Mouse (Mus musculus) lung, embryonic 14.5 days (tissue): ENCODE measurements around the gene Bin2. TPM values are rescaled to one million over a fixed set of nuclear protein-coding genes. Genes with fewer than 3 reads are reported as not detected.
A peak's percentile ranks its signal among the peaks of the same experiment; 100 is the strongest.

Experiments used
- ATAC-seq: fragments of 200-750 bp; cut with Nextera tagmentation; 2 replicates; pipeline ENCODE4 v1.8.0; 2017; ENCODE audit warnings: mild to moderate bottlenecking, moderate TSS enrichment, moderate library complexity; ENCODE audit not compliant: insufficient read depth
- DNase-seq: peaks from one replicate; pipeline ENCODE4 v3.0.0-alpha.2; 2015
- H3K27ac ChIP-seq: fragments of 300-500 bp; sonication (generic); 2 replicates; pipeline ENCODE4 v1.5.1; 2014; ENCODE audit warnings: low read depth, mild to moderate bottlenecking, moderate library complexity
- H3K27me3 ChIP-seq: fragments of 300-500 bp; sonication (generic); 2 replicates; pipeline ENCODE4 v1.6.1; 2014; ENCODE audit warnings: low read length, control low read depth; ENCODE audit not compliant: insufficient read depth
- H3K36me3 ChIP-seq: fragments of 300-500 bp; sonication (generic); 2 replicates; pipeline ENCODE4 v1.6.1; 2014; ENCODE audit warnings: control low read depth; ENCODE audit not compliant: insufficient read depth
- H3K4me1 ChIP-seq: fragments of 300-500 bp; sonication (generic); 2 replicates; pipeline ENCODE4 v1.6.1; 2014; ENCODE audit warnings: antibody characterized with exemption, control low read depth; ENCODE audit not compliant: insufficient read depth
- H3K4me2 ChIP-seq: fragments of 300-500 bp; sonication (generic); 2 replicates; pipeline ENCODE4 v1.6.1; 2014; ENCODE audit warnings: mild to moderate bottlenecking
- H3K4me3 ChIP-seq: fragments of 300-500 bp; sonication (generic); 2 replicates; pipeline ENCODE4 v1.5.1; 2014; ENCODE audit warnings: low read depth, low read length
- H3K9ac ChIP-seq: fragments of 300-500 bp; sonication (generic); 2 replicates; pipeline ENCODE4 v1.6.1; 2014
- H3K9me3 ChIP-seq: fragments of 300-500 bp; sonication (generic); 2 replicates; pipeline ENCODE4 v1.6.1; 2016; ENCODE audit warnings: low read depth, low read length, control low read depth
- CTCF ChIP-seq: IDR thresholded peaks from 2 replicates; pipeline ENCODE4 v1.5.1; 2016; ENCODE audit warnings: antibody characterized with exemption, low read depth
- WGBS: fragments of 180-500 bp; shearing (Covaris S2); extraction: QIAGEN DNeasy Blood & Tissue Kit; methylation state at CpG from one replicate; pipeline ENCODE4 v1.1.7; 2014; 5-methylcytosine and 5-hydroxymethylcytosine counted together
- polyA plus RNA-seq: library from polyadenylated mRNA; unstranded; fragments of >200 nt; fragmentation: Nextera tagmentation; extraction: Ambion mirVana; gene quantifications from 2 replicates; pipeline ENCODE4 v1.2.1, GENCODE M21; 2014

Gene Bin2
- polyA plus RNA-seq, 1 experiment from 2014 or later = 4.8 TPM

DNA sequence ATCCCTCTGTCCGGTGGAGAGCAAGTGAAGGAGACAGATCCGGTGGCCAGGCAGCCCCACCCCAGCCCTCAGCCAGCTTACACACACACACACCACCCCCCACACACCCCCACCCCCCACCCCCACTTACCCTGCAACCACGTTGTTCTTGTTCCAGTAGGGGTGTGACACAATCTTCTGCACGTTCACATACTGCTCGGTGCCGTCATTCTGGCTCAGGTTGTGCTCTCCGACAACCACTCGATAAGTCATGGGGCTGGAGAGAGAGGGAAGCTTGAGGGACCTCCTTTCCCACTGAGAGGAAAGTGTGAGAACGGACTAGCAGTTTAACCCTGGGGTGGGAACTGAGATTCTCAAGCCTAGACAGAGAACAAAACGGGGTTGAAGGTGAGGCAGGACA lies 15.1 kb upstream of the Bin2 start:
- WGBS = 39% methylated on average over 10 of the region's 10 CpGs
- Histone ChIP-seq H3K4me1 (no peaks in the 10 kb centered on the region), H3K4me2 (no peak overlapping the region), H3K36me3 (no peaks in the 10 kb centered on the region), H3K27ac (no peak overlapping the region), H3K27me3 (no peaks in the 10 kb centered on the region; the same call in 1 of the 2 replicates), H3K9me3 (no peaks in the 10 kb centered on the region), H3K4me3 (no peak overlapping the region), H3K9ac (no peak overlapping the region)
- DNase-seq = no peak
- TF ChIP-seq CTCF = no peak
- ATAC-seq = no peak

DNA sequence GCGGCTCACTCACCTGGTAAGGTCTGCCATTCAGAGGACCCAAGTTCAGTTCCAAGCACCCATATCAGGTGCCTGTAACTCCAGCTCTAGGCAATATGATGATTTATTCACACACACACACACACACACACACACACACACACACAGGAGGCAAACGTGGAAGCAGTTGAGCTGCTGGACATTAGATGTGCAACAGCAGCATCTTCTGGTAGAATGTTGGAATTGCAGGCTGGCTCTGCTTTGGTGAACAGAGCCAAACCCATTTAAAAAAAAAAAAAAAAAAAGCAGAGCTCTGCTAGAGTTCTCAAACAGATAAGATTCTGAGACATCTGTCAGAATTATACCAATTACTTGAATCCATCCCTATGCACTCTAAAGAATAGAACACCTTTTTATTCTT lies 13.7 kb upstream of the Bin2 start:
- WGBS = 46% methylated on average over 2 of the region's 2 CpGs
- ATAC-seq (peak; percentile 57), DNase-seq (peak; percentile 96)
- H3K4me2 ChIP-seq = no peak overlapping the region
- no peaks in the 10 kb centered on the region for H3K9me3 ChIP-seq
- TF ChIP-seq CTCF = peak; percentile 95
- H3K4me3 ChIP-seq = no peak overlapping the region
- no peak overlapping the region for H3K27ac ChIP-seq
- H3K36me3 ChIP-seq = no peaks in the 10 kb centered on the region
- H3K9ac ChIP-seq = no peak overlapping the region
- H3K27me3 ChIP-seq = no peaks in the 10 kb centered on the region; the same call in 1 of the 2 replicates
- no peaks in the 10 kb centered on the region for H3K4me1 ChIP-seq

DNA sequence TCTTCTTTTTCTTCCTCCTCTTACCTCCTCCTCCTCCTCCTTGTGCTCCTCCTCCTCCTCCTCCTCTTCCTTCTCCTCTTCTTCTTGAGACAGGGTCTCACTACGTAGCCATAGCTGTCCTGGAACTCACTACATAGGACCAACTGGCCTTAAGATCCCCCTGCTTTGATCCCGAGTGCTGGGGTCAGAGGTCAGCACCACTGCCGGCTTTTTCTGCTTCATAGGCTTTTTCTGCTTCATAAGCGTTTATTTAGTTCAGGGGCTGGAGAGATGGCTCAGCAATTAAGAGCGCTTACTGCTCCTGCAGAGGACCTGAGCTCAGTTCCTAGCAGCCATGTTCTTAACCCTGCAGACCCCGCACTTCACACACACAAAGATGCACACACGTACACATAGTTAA lies 12.4 kb upstream of the Bin2 start:
- Histone ChIP-seq H3K4me3 (no peak overlapping the region), H3K4me1 (no peaks in the 10 kb centered on the region), H3K4me2 (no peak overlapping the region), H3K27ac (no peak overlapping the region), H3K9me3 (no peaks in the 10 kb centered on the region), H3K9ac (no peak overlapping the region), H3K36me3 (no peaks in the 10 kb centered on the region), H3K27me3 (no peaks in the 10 kb centered on the region; the same call in 1 of the 2 replicates)
- ATAC-seq (no peak), DNase-seq (peak; percentile 14)
- TF ChIP-seq CTCF = no peak
- WGBS = 36% methylated on average over 7 of the region's 7 CpGs

DNA sequence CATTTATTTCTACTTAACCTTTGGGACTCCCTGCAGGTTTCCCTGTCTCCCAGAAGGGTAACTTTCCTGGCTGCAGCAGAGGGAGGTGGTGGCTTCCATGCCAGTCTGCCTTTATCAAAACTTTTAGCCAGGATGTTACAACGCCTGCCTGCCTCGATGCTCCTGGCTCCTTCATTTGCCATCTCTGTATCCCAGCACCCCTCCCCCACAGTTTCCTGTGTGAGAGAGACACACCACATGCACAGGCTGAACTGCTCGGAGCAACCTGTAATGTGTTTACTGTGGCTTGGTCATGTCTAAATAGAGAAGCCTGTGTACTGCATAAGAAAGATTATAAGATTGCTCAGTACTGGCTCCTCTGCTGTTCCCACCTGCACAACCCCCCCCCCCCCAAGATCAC lies 11.0 kb upstream of the Bin2 start:
- no peak for TF ChIP-seq CTCF
- DNase-seq (no peak), ATAC-seq (no peak)
- no peak overlapping the region for H3K4me2 ChIP-seq
- no peaks in the 10 kb centered on the region for H3K4me1 ChIP-seq
- no peak overlapping the region for H3K4me3 ChIP-seq
- WGBS = 39% methylated on average over 3 of the region's 3 CpGs
- no peaks in the 10 kb centered on the region for H3K36me3 ChIP-seq
- no peak overlapping the region for H3K9ac ChIP-seq
- H3K9me3 ChIP-seq = no peaks in the 10 kb centered on the region
- H3K27me3 ChIP-seq = no peaks in the 10 kb centered on the region; the same call in 1 of the 2 replicates
- H3K27ac ChIP-seq = no peak overlapping the region

DNA sequence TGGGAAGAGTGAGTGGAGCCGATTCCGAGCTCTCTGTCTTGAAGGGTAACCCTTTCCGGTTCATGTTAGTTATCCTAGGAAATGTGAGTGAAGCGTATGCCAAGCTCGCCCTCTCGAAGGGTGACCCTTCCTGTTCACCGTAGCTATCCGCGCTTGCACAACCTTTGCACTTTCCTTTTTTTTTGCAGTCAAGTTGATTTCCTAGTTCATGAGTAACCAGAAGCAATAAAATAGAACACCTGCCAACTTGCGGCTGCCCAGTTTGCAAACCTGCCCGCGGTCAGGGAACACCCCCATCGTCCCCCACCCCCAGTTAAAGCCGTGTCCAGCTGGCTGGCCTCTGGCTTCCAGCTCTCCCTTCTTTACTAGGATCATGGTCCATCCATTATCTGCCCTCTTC lies 9.7 kb upstream of the Bin2 start:
- no peak overlapping the region for H3K27ac ChIP-seq

DNA sequence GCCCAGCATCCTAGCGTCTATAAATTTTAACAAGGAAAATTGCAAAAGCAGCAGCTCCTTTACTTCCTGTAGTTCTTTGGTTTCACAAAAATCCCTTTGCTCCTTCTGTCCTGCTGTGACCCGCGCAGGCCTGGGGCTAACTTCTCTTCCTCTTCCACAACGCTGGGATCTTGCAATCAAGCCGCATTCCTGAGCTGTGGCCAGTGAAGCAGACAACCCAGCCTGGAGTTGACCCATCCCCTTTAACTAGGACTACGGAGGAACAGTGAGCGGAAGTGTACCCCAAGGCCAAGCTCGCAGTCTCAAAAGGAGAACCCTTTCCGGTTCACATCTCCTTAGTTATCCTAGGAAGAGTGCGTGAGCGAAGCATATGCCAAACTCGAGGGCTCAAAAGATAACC lies 9.2 kb upstream of the Bin2 start:
- Histone ChIP-seq H3K9ac (no peak overlapping the region), H3K9me3 (no peaks in the 10 kb centered on the region), H3K27me3 (no peaks in the 10 kb centered on the region), H3K36me3 (no peaks in the 10 kb centered on the region), H3K27ac (no peak overlapping the region), H3K4me2 (no peak overlapping the region), H3K4me3 (no peak overlapping the region), H3K4me1 (no peaks in the 10 kb centered on the region)
- WGBS = 81% methylated on average over 12 of the region's 12 CpGs
- no peak for TF ChIP-seq CTCF
- ATAC-seq (no peak), DNase-seq (no peak)

More for the DNA sequence above, 9.7 kb upstream of the Bin2 start:
- no peaks in the 10 kb centered on the region for H3K36me3 ChIP-seq
- no peak for ATAC-seq
- H3K9ac ChIP-seq = no peak overlapping the region
- H3K4me3 ChIP-seq = no peak overlapping the region
- DNase-seq = no peak
- no peak overlapping the region for H3K4me2 ChIP-seq
- H3K9me3 ChIP-seq = no peaks in the 10 kb centered on the region
- H3K27me3 ChIP-seq = no peaks in the 10 kb centered on the region
- TF ChIP-seq CTCF = no peak
- 75% methylated on average over 14 of the region's 14 CpGs for WGBS
- H3K4me1 ChIP-seq = no peaks in the 10 kb centered on the region

DNA sequence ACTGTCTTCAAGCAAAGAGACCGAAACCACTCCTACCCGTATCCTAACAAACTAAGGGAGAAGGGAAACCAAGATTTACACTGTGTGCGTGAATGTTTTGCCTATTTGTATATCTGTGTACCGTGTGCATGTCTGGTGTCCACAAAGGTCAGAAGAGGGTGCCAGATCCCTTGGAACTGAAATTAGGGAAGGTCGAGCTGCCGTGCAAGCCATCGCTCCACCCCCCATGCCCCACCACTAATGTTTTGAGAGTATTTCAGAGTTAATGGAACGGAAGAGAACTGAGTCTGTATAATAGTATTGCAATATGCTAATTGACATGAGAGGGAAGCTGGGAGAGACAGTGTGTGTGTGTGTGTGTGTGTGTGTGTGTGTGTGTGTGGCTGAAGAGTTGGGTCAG lies 8.3 kb upstream of the Bin2 start:
- TF ChIP-seq CTCF = no peak
- H3K27me3 ChIP-seq = no peaks in the 10 kb centered on the region
- DNase-seq (no peak), ATAC-seq (no peak)
- H3K4me1 ChIP-seq = no peaks in the 10 kb centered on the region
- no peak overlapping the region for H3K27ac ChIP-seq
- H3K4me2 ChIP-seq = no peak overlapping the region
- WGBS = 87% methylated on average over 8 of the region's 8 CpGs
- H3K36me3 ChIP-seq = no peaks in the 10 kb centered on the region
- H3K9me3 ChIP-seq = no peaks in the 10 kb centered on the region
- H3K9ac ChIP-seq = no peak overlapping the region
- H3K4me3 ChIP-seq = no peak overlapping the region

DNA sequence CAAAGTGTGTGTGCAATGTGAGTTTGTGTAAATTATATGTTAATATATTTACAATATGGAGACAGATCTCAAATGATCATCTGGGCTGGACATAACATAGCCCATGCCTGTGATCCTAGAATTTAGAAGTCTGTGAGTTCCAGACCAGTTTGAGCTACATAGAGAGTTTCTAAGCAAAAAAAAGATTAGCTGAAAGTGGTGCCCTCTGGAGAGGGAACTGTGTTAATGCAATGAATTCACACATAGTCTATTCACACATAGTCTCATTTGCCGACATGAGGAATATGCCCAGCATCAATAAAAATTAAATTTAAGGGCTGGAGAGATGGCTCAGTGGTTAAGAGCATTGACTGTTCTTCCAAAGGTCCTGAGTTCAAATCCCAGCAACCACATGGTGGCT lies 7.2 kb upstream of the Bin2 start:
- WGBS = 87% methylated on average over 1 of the region's 1 CpGs

More for the DNA sequence above, 7.2 kb upstream of the Bin2 start:
- no peaks in the 10 kb centered on the region for H3K9me3 ChIP-seq
- no peaks in the 10 kb centered on the region for H3K4me1 ChIP-seq
- H3K27ac ChIP-seq = no peak overlapping the region
- TF ChIP-seq CTCF = peak; percentile 16
- H3K4me3 ChIP-seq = no peak overlapping the region
- no peak overlapping the region for H3K4me2 ChIP-seq
- no peaks in the 10 kb centered on the region for H3K36me3 ChIP-seq
- H3K9ac ChIP-seq = no peak overlapping the region
- ATAC-seq (no peak), DNase-seq (no peak)
- H3K27me3 ChIP-seq = no peaks in the 10 kb centered on the region
